Mouse (Mus musculus) cerebellum, postnatal 14 days (tissue): ENCODE measurements at regions not wholly inside any gene's neighbourhood (a gene's known extent, or its start where the extent isn't known, plus 50 kb on each side); places are given as distances from the start of the nearest gene placed in this dataset.

Experiments
- DNase-seq, 2 experiments: peaks; one replicate each; pipeline ENCODE4 v3.0.0; 2021; ENCODE audit warnings: mixed read lengths in 2 of 2

DNA sequence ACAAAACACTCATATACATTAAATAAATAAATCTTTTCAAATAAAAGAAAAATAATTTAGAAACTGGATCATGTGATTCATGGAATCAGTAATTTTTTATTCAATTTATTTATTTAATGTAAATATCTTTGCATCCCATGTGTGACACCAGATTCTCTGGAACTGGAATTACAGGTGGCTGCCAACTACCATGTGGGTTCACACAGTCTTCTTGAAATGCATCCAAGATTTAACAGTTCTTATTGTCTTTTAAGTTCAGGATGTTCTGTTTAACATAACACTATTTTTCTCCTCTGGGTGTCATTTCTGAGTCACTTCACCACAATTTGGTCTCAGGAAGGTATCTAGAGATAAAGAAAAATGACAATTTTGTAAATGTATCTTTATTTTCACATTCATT lies 1502.0 kb downstream of the Brinp3 start:
- DNase-seq = peak; percentile 4 to 50

DNA sequence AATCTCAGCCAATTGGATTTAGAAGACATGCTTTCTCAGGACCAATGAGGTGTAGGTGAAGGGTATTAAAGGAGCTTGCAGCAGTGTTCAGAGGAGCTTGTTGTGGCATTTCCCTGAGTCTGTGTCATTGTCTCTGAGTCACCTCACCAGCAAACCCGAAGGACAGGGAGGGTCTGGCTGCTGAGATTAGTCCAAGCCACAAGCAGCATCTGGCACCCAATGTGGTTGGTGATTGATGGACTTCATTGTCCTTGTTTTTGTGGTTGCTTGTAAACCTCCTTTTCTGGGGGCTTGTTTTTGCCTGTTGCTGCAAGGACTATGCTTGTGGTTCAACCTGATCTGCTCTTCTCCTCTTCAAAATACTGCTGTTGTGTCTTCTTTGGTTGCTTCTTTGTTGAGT lies 1539.3 kb downstream of the Brinp3 start:
- DNase-seq = no peak

DNA sequence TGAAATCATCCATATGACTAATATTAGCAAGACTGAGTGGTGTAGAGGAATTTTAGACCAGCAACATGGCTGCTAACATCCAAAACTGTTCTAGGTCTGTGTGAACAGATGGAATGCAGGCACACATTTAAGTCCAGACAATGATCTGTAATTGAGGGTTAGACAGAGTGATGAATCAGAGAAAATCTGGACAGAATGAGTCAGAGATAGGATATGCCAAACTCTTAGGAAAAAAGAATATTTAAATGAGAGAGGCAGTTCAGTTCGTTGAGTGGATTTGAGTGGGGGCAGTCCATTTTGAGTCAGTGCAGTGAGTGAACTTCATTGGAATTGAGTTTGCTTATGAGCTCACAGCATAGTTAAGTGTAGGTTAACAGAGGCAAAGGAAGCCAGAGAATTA lies 1557.3 kb downstream of the Brinp3 start:
- no peak for DNase-seq
